Mouse (Mus musculus) midbrain, embryonic 14.5 days (tissue): ENCODE results near the gene Ccdc107. TPM values are rescaled to one million over a fixed set of nuclear protein-coding genes. Genes with fewer than 3 reads are reported as not detected.

Experiments
- ATAC-seq: fragments of 200-750 bp; cut with Nextera tagmentation; 2 replicates; pipeline ENCODE4 v1.8.0; 2017; ENCODE audit warnings: moderate number of reproducible peaks, moderate library complexity; ENCODE audit not compliant: low FRiP score, low TSS enrichment
- DNase-seq: peaks from one replicate; pipeline ENCODE4 v3.0.0-alpha.2; 2015
- H3K27ac ChIP-seq: fragments of 300-500 bp; sonication (generic); replicated peaks from 2 replicates; pipeline ENCODE4 v1.5.1; 2014; ENCODE audit warnings: mild to moderate bottlenecking, low read depth, low read length, moderate library complexity
- H3K27me3 ChIP-seq: fragments of 300-500 bp; sonication (generic); 2 replicates; pipeline ENCODE4 v1.6.1; 2014; ENCODE audit warnings: low read length, control low read depth, mixed read lengths; ENCODE audit not compliant: control insufficient read depth, insufficient read depth
- H3K36me3 ChIP-seq: fragments of 300-500 bp; sonication (generic); 2 replicates; pipeline ENCODE4 v1.6.1; 2014; ENCODE audit warnings: low read length, control low read depth; ENCODE audit not compliant: control insufficient read depth, insufficient read depth
- H3K4me1 ChIP-seq: fragments of 300-500 bp; sonication (generic); 2 replicates; pipeline ENCODE4 v1.6.1; 2014; ENCODE audit warnings: mild to moderate bottlenecking, antibody characterized with exemption, low read length, control low read depth; ENCODE audit not compliant: control insufficient read depth, insufficient read depth
- H3K4me2 ChIP-seq: fragments of 300-500 bp; sonication (generic); 2 replicates; pipeline ENCODE4 v1.6.1; 2014; ENCODE audit warnings: mild to moderate bottlenecking, low read length, moderate library complexity
- H3K4me3 ChIP-seq: fragments of 300-500 bp; sonication (generic); replicated peaks from 2 replicates; pipeline ENCODE4 v1.5.1; 2014; ENCODE audit warnings: low read depth, low read length
- H3K9ac ChIP-seq: fragments of 300-500 bp; sonication (generic); replicated peaks from 2 replicates; pipeline ENCODE4 v1.6.1; 2014; ENCODE audit warnings: mild to moderate bottlenecking, low read length, moderate library complexity
- H3K9me3 ChIP-seq: fragments of 300-500 bp; sonication (generic); 2 replicates; pipeline ENCODE4 v1.6.1; 2016; ENCODE audit warnings: low read length, control low read depth, mixed read lengths; ENCODE audit not compliant: control insufficient read depth
- WGBS: fragments of 180-500 bp; shearing (Covaris S2); extraction: QIAGEN DNeasy Blood & Tissue Kit; methylation state at CpG from one replicate; pipeline ENCODE4 v1.1.7; 2014; 5-methylcytosine and 5-hydroxymethylcytosine counted together
- polyA plus RNA-seq: library from polyadenylated mRNA; unstranded; fragments of >200 nt; fragmentation: Nextera tagmentation; extraction: Ambion mirVana; gene quantifications from 2 replicates; pipeline ENCODE4 v1.2.1, GENCODE M21; 2014

Gene Ccdc107
- 68.1 and 80.6 TPM in 2 replicates for polyA plus RNA-seq

GRCm38 (mm10) chr4:43492821-43493185 is at the start of gene Ccdc107:
Gene Ccdc107 (plus strand): TSS chr4:43492900.
- Histone ChIP-seq H3K9ac (peak within 1 kb of the TSS; percentile 80), H3K4me1 (peaks cover 13% of the 10 kb centered on the region), H3K9me3 (peaks cover 3% of the 10 kb centered on the region; the same call in 1 of the 2 replicates), H3K36me3 (no peaks in the 10 kb centered on the region), H3K4me3 (peak within 1 kb of the TSS; percentile 74), H3K27me3 (no peaks in the 10 kb centered on the region), H3K4me2 (peak within 1 kb of the TSS; percentile 56), H3K27ac (peak within 1 kb of the TSS; percentile 93)
- ATAC-seq: peak; percentile 98
- under 1% methylated on average over 25 of the region's 25 CpGs for whole genome bisulfite sequencing
- peak; percentile 97 for DNase-seq

GRCm38 (mm10) chr4:43443511-43443910 is 49.2 kb upstream of the Ccdc107 start:
- peak; percentile 61 for DNase-seq
- WGBS: 1% methylated on average over 28 of the region's 28 CpGs
- no peak for ATAC-seq

GRCm38 (mm10) chr4:43447251-43447650 is 45.4 kb upstream of the Ccdc107 start:
- DNase-seq (no peak), ATAC-seq (no peak)
- no peaks in the 10 kb centered on the region for H3K9me3 ChIP-seq
- no peak overlapping the region for H3K4me3 ChIP-seq
- H3K27me3 ChIP-seq: no peaks in the 10 kb centered on the region
- H3K4me1 ChIP-seq: peaks cover 11% of the 10 kb centered on the region
- H3K9ac ChIP-seq: no peak overlapping the region
- peaks cover 42% of the 10 kb centered on the region for H3K36me3 ChIP-seq
- no peak overlapping the region for H3K27ac ChIP-seq
- no peak overlapping the region for H3K4me2 ChIP-seq
- 85% methylated on average over 13 of the region's 13 CpGs for WGBS

More at GRCm38 (mm10) chr4:43443511-43443910, 49.2 kb upstream of the Ccdc107 start:
- peak overlapping the region; percentile 98 for H3K9ac ChIP-seq
- H3K4me2 ChIP-seq: peak overlapping the region; percentile 83
- peaks cover 39% of the 10 kb centered on the region for H3K36me3 ChIP-seq
- peak overlapping the region; percentile 95 for H3K27ac ChIP-seq
- no peaks in the 10 kb centered on the region for H3K27me3 ChIP-seq
- H3K4me3 ChIP-seq: peak overlapping the region; percentile 87
- peaks cover 13% of the 10 kb centered on the region for H3K4me1 ChIP-seq
- H3K9me3 ChIP-seq: no peaks in the 10 kb centered on the region

GRCm38 (mm10) chr4:43448554-43448953 is 44.1 kb upstream of the Ccdc107 start:
- no peak overlapping the region for H3K9ac ChIP-seq
- no peak overlapping the region for H3K4me3 ChIP-seq
- peaks cover 16% of the 10 kb centered on the region for H3K4me1 ChIP-seq
- no peak for ATAC-seq
- DNase-seq: no peak
- no peaks in the 10 kb centered on the region for H3K27me3 ChIP-seq
- WGBS: 89% methylated on average over 3 of the region's 3 CpGs
- peaks cover 42% of the 10 kb centered on the region for H3K36me3 ChIP-seq
- H3K27ac ChIP-seq: no peak overlapping the region
- no peaks in the 10 kb centered on the region for H3K9me3 ChIP-seq
- H3K4me2 ChIP-seq: no peak overlapping the region

- peaks cover 11% of the 10 kb centered on the region; the same call in 1 of the 2 replicates for H3K4me1 ChIP-seq
- ATAC-seq (no peak), DNase-seq (no peak)
- H3K4me2 ChIP-seq: no peak overlapping the region
- H3K9ac ChIP-seq: no peak overlapping the region
- H3K9me3 ChIP-seq: no peaks in the 10 kb centered on the region
- no peak overlapping the region for H3K27ac ChIP-seq
- peaks cover 16% of the 10 kb centered on the region for H3K36me3 ChIP-seq
- no peak overlapping the region for H3K4me3 ChIP-seq
- 65% methylated on average over 11 of the region's 11 CpGs for WGBS
- H3K27me3 ChIP-seq: no peaks in the 10 kb centered on the region
Observed at GRCm38 (mm10) chr4:43452315-43452714, 40.4 kb upstream of the Ccdc107 start.

- WGBS: under 1% methylated on average over 18 of the region's 18 CpGs
- peaks cover 11% of the 10 kb centered on the region; the same call in 1 of the 2 replicates for H3K4me1 ChIP-seq
- 0 out of 2 replicates have a peak, but pooled peaks cover 5% of the 10 kb centered on the region for H3K36me3 ChIP-seq
- H3K27me3 ChIP-seq: no peaks in the 10 kb centered on the region
- H3K4me3 ChIP-seq: peak overlapping the region; percentile 10; the same call in 1 of the 2 replicates
- 0 out of 2 replicates have a peak overlapping the region, but pooled peaks have one; percentile 16 for H3K9ac ChIP-seq
- DNase-seq (peak; percentile 40), ATAC-seq (no peak)
- no peak overlapping the region for H3K27ac ChIP-seq
- no peaks in the 10 kb centered on the region for H3K9me3 ChIP-seq
- H3K4me2 ChIP-seq: peak overlapping the region; percentile 47
Observed at GRCm38 (mm10) chr4:43453413-43453812, 39.3 kb upstream of the Ccdc107 start.

- Histone ChIP-seq H3K27ac (no peak within 1 kb of the TSS), H3K36me3 (no peaks in the 10 kb centered on the region), H3K9me3 (no peaks in the 10 kb centered on the region), H3K27me3 (no peaks in the 10 kb centered on the region), H3K9ac (0 out of 2 replicates have a peak within 1 kb of the TSS, but pooled peaks have one; percentile 16), H3K4me1 (peaks cover 11% of the 10 kb centered on the region; the same call in 1 of the 2 replicates), H3K4me3 (peak within 1 kb of the TSS; percentile 10; the same call in 1 of the 2 replicates), H3K4me2 (peak within 1 kb of the TSS; percentile 47)
- DNase-seq: no peak
- WGBS: 33% methylated on average over 20 of the region's 20 CpGs
- no peak for ATAC-seq
Observed at GRCm38 (mm10) chr4:43454041-43454836, 38.5 kb upstream of the Ccdc107 start, which contains the start of gene Cd72. Gene Cd72 (minus strand): TSS chr4:43454628.

- Histone ChIP-seq H3K36me3 (no peaks in the 10 kb centered on the region), H3K9ac (no peak overlapping the region), H3K27ac (no peak overlapping the region), H3K27me3 (no peaks in the 10 kb centered on the region), H3K9me3 (no peaks in the 10 kb centered on the region), H3K4me1 (peaks cover 11% of the 10 kb centered on the region; the same call in 1 of the 2 replicates), H3K4me2 (no peak overlapping the region), H3K4me3 (no peak overlapping the region)
- DNase-seq: no peak
- 36% methylated on average over 4 of the region's 4 CpGs for WGBS
- ATAC-seq: no peak
Observed at GRCm38 (mm10) chr4:43456470-43456869, 36.2 kb upstream of the Ccdc107 start.
